Mouse (Mus musculus) kidney, postnatal 0 days (tissue): ENCODE measurements at regions not wholly inside any gene's neighbourhood (a gene's known extent, or its start where the extent isn't known, plus 50 kb on each side); places are given as distances from the start of the nearest gene placed in this dataset.
"Not testable (repeated sequence)": the region's sequence is repeated elsewhere in the genome, so short reads cannot be mapped to it uniquely, and the experiment has no call there.

Experiments
- ATAC-seq: fragments of 200-750 bp; cut with Nextera tagmentation; replicated peaks from 2 replicates; pipeline ENCODE4 v1.8.0; 2017; ENCODE audit warnings: low read depth, moderate number of reproducible peaks, moderate TSS enrichment, moderate library complexity; ENCODE audit not compliant: low FRiP score
- DNase-seq: peaks from one replicate; pipeline ENCODE4 v3.0.0-alpha.2; 2016; ENCODE audit warnings: low spot score
- H3K27ac ChIP-seq: fragments of 300-500 bp; sonication (generic); 2 replicates; pipeline ENCODE4 v1.5.1; 2014; ENCODE audit warnings: mild to moderate bottlenecking
- H3K27me3 ChIP-seq: fragments of 300-500 bp; sonication (generic); 2 replicates; pipeline ENCODE4 v1.6.1; 2014; ENCODE audit warnings: low read length, mixed read lengths; ENCODE audit not compliant: insufficient read depth
- H3K36me3 ChIP-seq: fragments of 300-500 bp; sonication (generic); 2 replicates; pipeline ENCODE4 v1.6.1; 2014; ENCODE audit warnings: low read length, mixed read lengths; ENCODE audit not compliant: insufficient read depth
- H3K4me1 ChIP-seq: fragments of 300-500 bp; sonication (generic); replicated peaks from 2 replicates; pipeline ENCODE4 v1.6.1; 2014; ENCODE audit warnings: antibody characterized with exemption, low read length, mixed read lengths; ENCODE audit not compliant: insufficient read depth
- H3K4me2 ChIP-seq: fragments of 300-500 bp; sonication (generic); 2 replicates; pipeline ENCODE4 v1.6.1; 2014; ENCODE audit warnings: mild to moderate bottlenecking, low read length, moderate library complexity, mixed read lengths
- H3K4me3 ChIP-seq: fragments of 300-500 bp; sonication (generic); replicated peaks from 2 replicates; pipeline ENCODE4 v1.5.1; 2014; ENCODE audit warnings: low read depth, low read length
- H3K9ac ChIP-seq: fragments of 300-500 bp; sonication (generic); 2 replicates; pipeline ENCODE4 v1.6.1; 2014; ENCODE audit warnings: low read depth, low read length
- H3K9me3 ChIP-seq: fragments of 300-500 bp; sonication (generic); replicated peaks from 2 replicates; pipeline ENCODE4 v1.6.1; 2016; ENCODE audit warnings: low read length, inconsistent platforms, mixed read lengths
- CTCF ChIP-seq: IDR thresholded peaks from 2 replicates; pipeline ENCODE4 v1.5.1; 2016; ENCODE audit warnings: antibody characterized with exemption, low read depth, mild to moderate bottlenecking, moderate library complexity
- WGBS: fragments of 180-500 bp; shearing (Covaris S2); extraction: QIAGEN DNeasy Blood & Tissue Kit; methylation state at CpG from one replicate; pipeline ENCODE4 v1.1.7; 2014; 5-methylcytosine and 5-hydroxymethylcytosine counted together

DNA sequence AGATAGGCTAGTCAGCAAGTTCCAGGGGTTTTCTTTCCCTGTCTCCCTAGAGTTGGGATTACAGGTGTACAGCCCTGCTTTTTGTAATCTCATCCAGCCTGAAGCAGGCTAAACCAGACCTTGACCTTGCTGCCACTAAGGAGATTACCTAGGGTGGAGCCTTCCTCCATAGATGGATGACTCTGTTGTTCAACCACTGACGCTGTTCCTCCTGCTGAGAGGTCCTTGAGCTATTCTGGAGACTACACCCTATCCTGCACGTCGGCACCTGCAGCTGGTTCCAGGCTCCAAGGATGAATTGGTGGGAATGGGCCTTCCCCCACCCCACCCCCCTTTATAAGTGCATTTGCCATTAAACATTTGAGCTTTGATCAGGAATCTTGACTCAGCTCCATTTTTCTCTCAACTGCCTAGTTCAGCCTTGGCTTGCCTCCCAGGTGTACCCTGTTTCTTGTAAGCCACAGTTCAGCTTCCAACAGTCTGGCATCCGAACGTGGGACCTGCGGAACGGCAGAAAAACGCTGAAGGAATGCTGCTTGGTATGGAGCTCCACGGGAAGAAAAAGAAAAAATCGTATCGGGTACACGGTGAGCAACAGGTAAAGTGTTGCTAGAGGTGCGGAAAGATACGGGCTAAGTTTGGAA lies 131.7 kb upstream of the Ube2e1 start:
- H3K9me3 ChIP-seq: no peaks in the 10 kb centered on the region
- WGBS: 44% methylated on average over 14 of the region's 14 CpGs
- DNase-seq: no peak

DNA sequence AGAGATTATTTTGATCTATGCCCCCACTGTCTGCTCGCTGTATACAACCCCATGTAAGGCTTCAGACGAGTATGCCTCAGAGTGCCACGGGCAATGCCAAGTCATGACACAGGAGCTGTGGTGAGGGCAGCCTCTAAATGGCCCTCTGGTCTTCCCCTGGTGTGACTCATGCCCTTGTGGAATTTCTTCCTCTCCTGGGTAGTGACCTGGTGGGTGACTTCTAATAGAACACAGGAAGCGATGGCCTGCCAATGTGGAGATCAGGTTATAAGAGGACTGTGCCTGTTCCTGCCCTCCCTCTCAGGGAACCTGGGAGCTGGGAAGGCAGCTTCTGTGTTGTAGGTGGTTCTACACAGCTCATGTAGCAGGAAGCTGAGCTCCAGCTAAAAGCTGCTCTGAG lies 130.7 kb upstream of the Ube2e1 start:
- no peak for TF ChIP-seq CTCF
- 76% methylated on average over 4 of the region's 4 CpGs for WGBS
- no peak for ATAC-seq
- Histone ChIP-seq H3K4me3 (no peak overlapping the region), H3K9ac (no peak overlapping the region), H3K4me1 (no peaks in the 10 kb centered on the region), H3K4me2 (no peak overlapping the region), H3K36me3 (no peaks in the 10 kb centered on the region), H3K9me3 (no peaks in the 10 kb centered on the region), H3K27me3 (no peaks in the 10 kb centered on the region), H3K27ac (no peak overlapping the region)
- no peak for DNase-seq

More for the DNA sequence above, 131.7 kb upstream of the Ube2e1 start:
- Histone ChIP-seq H3K4me2 (no peak overlapping the region), H3K36me3 (no peaks in the 10 kb centered on the region), H3K4me1 (no peaks in the 10 kb centered on the region), H3K9ac (no peak overlapping the region), H3K27ac (no peak overlapping the region), H3K4me3 (no peak overlapping the region), H3K27me3 (no peaks in the 10 kb centered on the region)
- TF ChIP-seq CTCF: no peak
- ATAC-seq: no peak

DNA sequence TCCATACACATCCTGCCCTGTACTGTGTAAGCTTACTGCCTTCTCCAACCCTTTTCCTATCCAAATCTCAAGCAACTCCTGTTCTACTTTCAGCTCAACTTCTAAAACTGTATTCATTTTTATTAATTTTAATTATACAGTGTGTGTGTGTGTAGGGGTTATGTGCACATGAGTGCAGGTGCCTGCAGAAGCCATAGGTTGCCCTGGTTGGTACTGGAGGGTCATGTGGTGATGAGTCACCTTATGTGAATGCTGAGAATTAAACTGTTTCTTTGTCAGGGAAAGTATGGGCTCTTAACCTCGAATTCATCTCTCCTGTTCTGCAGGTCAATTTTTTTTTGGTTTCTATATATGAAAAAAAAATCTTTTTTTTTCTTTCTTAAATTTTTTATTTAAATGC lies 117.0 kb upstream of the Ube2e1 start:
- Histone ChIP-seq H3K36me3 (no peaks in the 10 kb centered on the region), H3K9ac (no peak overlapping the region), H3K9me3 (no peaks in the 10 kb centered on the region), H3K4me1 (no peaks in the 10 kb centered on the region), H3K27ac (no peak overlapping the region), H3K4me3 (no peak overlapping the region), H3K27me3 (no peaks in the 10 kb centered on the region), H3K4me2 (no peak overlapping the region)
- WGBS: 78% methylated on average over 1 of the region's 1 CpGs
- no peak for ATAC-seq
- no peak for DNase-seq
- no peak for TF ChIP-seq CTCF

DNA sequence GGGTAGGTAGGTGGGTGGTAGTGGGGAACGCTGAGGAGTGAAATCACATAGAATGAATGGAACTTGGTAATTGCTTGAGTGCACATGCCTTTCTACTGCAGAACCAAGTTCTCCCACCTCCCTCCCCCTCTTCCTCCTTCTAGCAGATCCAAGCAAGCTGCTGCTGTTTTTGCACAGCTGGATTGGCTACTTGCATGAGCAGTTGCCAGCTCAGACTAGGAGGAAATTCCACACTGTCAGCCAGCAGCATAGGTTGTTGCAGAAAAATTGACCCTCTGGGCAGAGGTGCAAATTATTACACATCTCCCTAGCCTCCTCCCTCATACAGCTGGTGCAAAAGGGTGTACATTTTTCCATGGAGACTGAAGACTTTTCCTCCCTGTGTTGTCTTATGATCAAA lies 112.8 kb upstream of the Ube2e1 start:
- no peaks in the 10 kb centered on the region for H3K9me3 ChIP-seq
- no peak for TF ChIP-seq CTCF
- DNase-seq (peak; percentile 38), ATAC-seq (peak; percentile 10; the same call in 1 of the 2 replicates)
- H3K4me3 ChIP-seq: no peak overlapping the region
- H3K36me3 ChIP-seq: no peaks in the 10 kb centered on the region
- no peak overlapping the region for H3K27ac ChIP-seq
- no peak overlapping the region for H3K4me2 ChIP-seq
- 57% methylated on average over 1 of the region's 1 CpGs for WGBS
- no peak overlapping the region for H3K9ac ChIP-seq
- H3K4me1 ChIP-seq: no peaks in the 10 kb centered on the region
- no peaks in the 10 kb centered on the region for H3K27me3 ChIP-seq

DNA sequence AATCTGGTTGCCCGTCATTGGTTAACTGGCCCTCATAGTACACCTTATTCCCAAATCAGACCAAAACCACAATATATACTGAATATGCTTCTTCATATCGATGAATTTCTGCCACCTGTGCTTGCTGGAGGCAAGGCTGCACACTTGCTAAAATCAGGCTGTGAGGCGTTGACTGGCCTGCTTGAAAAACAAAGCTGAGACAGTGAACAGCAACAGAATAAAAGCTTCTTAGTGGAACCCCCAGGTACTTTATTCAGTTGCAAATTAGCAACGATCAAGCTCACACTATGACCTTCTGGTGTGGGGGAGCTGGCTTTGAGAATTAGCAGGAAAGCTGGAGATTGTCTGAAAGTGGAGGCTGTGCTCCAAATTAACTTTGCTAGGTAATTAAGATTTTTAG lies 97.3 kb upstream of the Ube2e1 start:
- H3K4me2 ChIP-seq, H3K4me1 ChIP-seq, DNase-seq, H3K36me3 ChIP-seq, ATAC-seq, H3K4me3 ChIP-seq, H3K9ac ChIP-seq, H3K9me3 ChIP-seq, H3K27me3 ChIP-seq, H3K27ac ChIP-seq: not testable (repeated sequence)
- 53% methylated on average over 4 of the region's 4 CpGs for WGBS

DNA sequence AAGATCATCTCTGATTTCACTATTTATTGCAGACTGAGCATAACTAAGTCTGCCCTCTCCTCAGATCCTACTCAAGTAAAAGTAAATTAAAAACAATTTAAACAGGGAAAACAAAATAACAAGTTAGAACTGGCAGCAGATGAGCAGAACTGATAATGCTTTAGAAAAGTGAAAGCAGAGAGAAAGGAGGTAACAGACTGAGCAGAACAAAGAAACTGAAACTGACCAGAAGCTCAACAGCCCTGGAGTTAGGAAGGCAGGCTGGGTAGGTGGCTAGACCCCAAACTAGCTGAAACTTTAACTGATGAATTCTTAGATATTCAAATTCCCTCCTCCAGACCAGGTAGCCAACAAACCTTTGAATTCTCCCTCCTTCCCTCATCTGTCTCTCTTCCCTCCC lies 94.2 kb upstream of the Ube2e1 start:
- TF ChIP-seq CTCF: no peak
- H3K9ac ChIP-seq: no peak overlapping the region
- no peak overlapping the region for H3K4me3 ChIP-seq
- H3K36me3 ChIP-seq: no peaks in the 10 kb centered on the region
- H3K27ac ChIP-seq: no peak overlapping the region
- DNase-seq (no peak), ATAC-seq (no peak)
- no peak overlapping the region for H3K4me2 ChIP-seq
- H3K9me3 ChIP-seq: no peaks in the 10 kb centered on the region
- no peaks in the 10 kb centered on the region for H3K4me1 ChIP-seq
- no peaks in the 10 kb centered on the region for H3K27me3 ChIP-seq

DNA sequence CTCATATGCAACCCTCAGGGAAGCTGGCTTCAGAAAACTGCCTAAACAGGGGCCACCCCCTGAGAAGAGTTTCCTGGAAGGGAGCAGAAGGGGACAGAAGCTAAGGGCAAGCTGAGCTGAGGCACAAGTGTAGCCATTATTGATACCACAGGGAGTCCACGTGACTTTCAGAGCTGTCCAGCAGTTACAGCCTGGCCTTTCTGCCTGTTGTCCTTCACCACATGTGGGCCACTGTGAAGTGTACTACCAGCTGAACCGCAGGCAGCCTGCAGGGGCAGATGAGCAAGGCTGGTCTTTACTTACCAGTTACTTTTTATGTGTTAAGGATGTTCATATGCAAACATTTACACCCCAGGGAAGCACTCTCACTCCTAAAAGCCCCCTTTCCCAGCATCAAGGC lies 85.2 kb upstream of the Ube2e1 start:
- ATAC-seq: no peak; the same call in 1 of the 2 replicates
- TF ChIP-seq CTCF: no peak
- no peaks in the 10 kb centered on the region for H3K36me3 ChIP-seq
- DNase-seq: no peak
- H3K9me3 ChIP-seq: no peaks in the 10 kb centered on the region
- H3K9ac ChIP-seq: no peak overlapping the region
- H3K4me3 ChIP-seq: no peak overlapping the region
- no peaks in the 10 kb centered on the region for H3K4me1 ChIP-seq
- H3K27me3 ChIP-seq: no peaks in the 10 kb centered on the region
- WGBS: 7% methylated on average over 2 of the region's 2 CpGs
- no peak overlapping the region for H3K4me2 ChIP-seq
- no peak overlapping the region for H3K27ac ChIP-seq
